Mouse (Mus musculus): ENCODE data around the gene Nubpl. TPM values are rescaled to one million over a fixed set of nuclear protein-coding genes. Genes with fewer than 3 reads are reported as not detected.

Nubpl gene
- 8.0 TPM for polyA plus RNA-seq (2017; shearing (Covaris generic))

GRCm38 (mm10) chr12:52097650-52098070, at the start of gene Nubpl:
Gene Nubpl, plus strand, starts transcription at chr12:52097737.

Other genes with a start within 250 kb of the Nubpl start
- 11.8 TPM for gene Heatr5a, start 126.4 kb upstream of the Nubpl start, polyA plus RNA-seq (2017; shearing (Covaris generic))
- gene Dtd2, start 91.2 kb upstream of the Nubpl start, polyA plus RNA-seq (2017; shearing (Covaris generic)) = 12.5 TPM
- not detected for gene Gpr33, start 69.7 kb upstream of the Nubpl start, polyA plus RNA-seq (2017; shearing (Covaris generic))

Measured in inflammation-experienced regulatory T-cells, adult 16 weeks (primary cell).